Mouse (Mus musculus): ENCODE measurements at regions not wholly inside any gene's neighbourhood (a gene's known extent, or its start where the extent isn't known, plus 50 kb on each side); places are given as distances from the start of the nearest gene placed in this dataset.
"Not testable (repeated sequence)": the region's sequence is repeated elsewhere in the genome, so short reads cannot be mapped to it uniquely, and the experiment has no call there.

GRCm38 (mm10) chr1:164744955-164745608 lies 51.4 kb upstream of the Dpt start:
- no peak for DNase-seq (ENCODE audit: low read depth, low spot score)

GRCm38 (mm10) chr1:164744499-164744898 lies 51.9 kb upstream of the Dpt start:
- no peak for DNase-seq (ENCODE audit: low read depth, low spot score)

- DNase-seq (ENCODE audit: low read depth, low spot score), result not testable (repeated sequence)
Measured at GRCm38 (mm10) chr1:164742897-164743296, 53.5 kb upstream of the Dpt start.

GRCm38 (mm10) chr1:164735646-164736045 lies 60.8 kb upstream of the Dpt start:
- no peak for DNase-seq (ENCODE audit: low read depth, low spot score)

GRCm38 (mm10) chr1:164733741-164734140 lies 62.7 kb upstream of the Dpt start:
- DNase-seq (ENCODE audit: low read depth, low spot score), result no peak

- DNase-seq (ENCODE audit: low read depth, low spot score), result no peak
Measured at GRCm38 (mm10) chr1:164722054-164722453, 74.4 kb upstream of the Dpt start.

- no peak for DNase-seq (ENCODE audit: low read depth, low spot score)
Measured at GRCm38 (mm10) chr1:164714905-164715304, 81.5 kb upstream of the Dpt start.

- DNase-seq (ENCODE audit: low read depth, low spot score), result peak; percentile 9
Measured at GRCm38 (mm10) chr1:164713798-164714551, 82.5 kb upstream of the Dpt start.

GRCm38 (mm10) chr1:164712514-164712913 lies 83.9 kb upstream of the Dpt start:
- DNase-seq (ENCODE audit: low read depth, low spot score), result no peak

GRCm38 (mm10) chr1:164704397-164705091 lies 91.9 kb upstream of the Dpt start:
- DNase-seq (ENCODE audit: low read depth, low spot score), result no peak

GRCm38 (mm10) chr1:164703560-164704131 lies 92.8 kb upstream of the Dpt start:
- no peak for DNase-seq (ENCODE audit: low read depth, low spot score)

GRCm38 (mm10) chr1:164690055-164690454 lies 106.4 kb upstream of the Dpt start:
- DNase-seq (ENCODE audit: low read depth, low spot score), result no peak

- no peak for DNase-seq (ENCODE audit: low read depth, low spot score)
Measured at GRCm38 (mm10) chr1:164689311-164689710, 107.1 kb upstream of the Dpt start.

GRCm38 (mm10) chr1:164684437-164684836 lies 112.0 kb upstream of the Dpt start:
- no peak for DNase-seq (ENCODE audit: low read depth, low spot score)

GRCm38 (mm10) chr1:164683788-164684187 lies 112.7 kb upstream of the Dpt start:
- DNase-seq (ENCODE audit: low read depth, low spot score), result no peak

GRCm38 (mm10) chr1:164682867-164683599 lies 113.4 kb upstream of the Dpt start:
- DNase-seq (ENCODE audit: low read depth, low spot score), result no peak

- no peak for DNase-seq (ENCODE audit: low read depth, low spot score)
Measured at GRCm38 (mm10) chr1:164682426-164682825, 114.0 kb upstream of the Dpt start.

GRCm38 (mm10) chr1:164681582-164681981 lies 114.9 kb upstream of the Dpt start:
- DNase-seq (ENCODE audit: low read depth, low spot score), result peak; percentile 59

- no peak for DNase-seq (ENCODE audit: low read depth, low spot score)
Measured at GRCm38 (mm10) chr1:164678303-164678702, 118.1 kb upstream of the Dpt start.

- DNase-seq (ENCODE audit: low read depth, low spot score), result no peak
Measured at GRCm38 (mm10) chr1:164652244-164652643, 144.2 kb upstream of the Dpt start.

- DNase-seq (ENCODE audit: low read depth, low spot score), result no peak
Measured at GRCm38 (mm10) chr1:164637901-164638462, 158.5 kb upstream of the Dpt start.
